Mouse (Mus musculus): ENCODE results near the gene Gm48552. TPM values are rescaled to one million over a fixed set of nuclear protein-coding genes. Genes with fewer than 3 reads are reported as not detected.

Gm48552 gene
- 0.91 TPM in 1 of 2 replicates, not detected in the other for total RNA-seq (2023)

GRCm38 (mm10) chr10:81388505-81389055 is at the start of gene Gm48552:
Gm48552 (plus strand) TSS chr10:81389005.

GRCm38 (mm10) chr10:81342686-81343505 is 45.9 kb upstream of the Gm48552 start, which contains the start of gene Gipc3:
Gipc3 (minus strand) TSS chr10:81343266.

DNA sequence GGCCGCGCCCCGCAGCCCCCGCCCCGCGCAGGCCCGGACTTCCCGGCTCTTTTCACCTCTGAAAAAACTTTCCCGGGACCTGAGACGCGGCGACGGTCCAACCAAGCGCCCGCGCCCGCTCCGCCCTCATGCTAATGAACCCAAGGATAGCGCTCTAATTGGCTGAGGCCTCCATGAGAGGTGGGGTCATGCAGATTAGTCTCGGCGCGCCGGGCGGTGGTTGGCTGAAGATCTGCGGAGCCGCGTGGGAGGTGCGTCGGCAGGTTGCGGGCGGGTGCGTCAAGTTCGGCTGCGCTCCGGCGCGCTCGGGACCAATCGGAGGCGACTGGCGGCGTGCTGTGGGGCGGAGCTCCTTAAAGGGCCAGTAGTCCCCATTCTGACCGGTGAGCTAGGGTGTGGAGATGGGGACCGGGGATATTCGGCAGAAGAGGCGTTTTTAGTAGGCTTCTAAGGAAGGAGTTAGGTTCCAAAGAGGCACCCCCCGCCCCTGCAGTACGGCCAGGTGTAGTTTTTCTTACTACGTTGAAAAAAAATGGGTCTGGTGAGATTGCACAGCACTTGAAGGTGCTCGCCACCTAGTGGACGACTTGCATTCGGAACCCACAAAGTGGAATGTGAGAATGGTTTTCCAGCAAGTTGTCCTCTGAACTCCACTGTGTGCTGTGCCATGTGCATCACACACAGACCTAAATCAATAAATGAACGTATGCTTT is 38.3 kb upstream of the Gm48552 start, which contains the start of gene Hmg20b:
Gene Hmg20b (minus strand): TSS at position 130 of the 713 bp plus-strand sequence.

GRCm38 (mm10) chr10:81356991-81357844 is 31.6 kb upstream of the Gm48552 start, which contains the start of gene Mfsd12:
Mfsd12 (plus strand) TSS chr10:81357491.

GRCm38 (mm10) chr10:81365672-81366476 is 22.9 kb upstream of the Gm48552 start, which contains the start of gene 4930404N11Rik:
4930404N11Rik (minus strand) TSS chr10:81365816.

DNA sequence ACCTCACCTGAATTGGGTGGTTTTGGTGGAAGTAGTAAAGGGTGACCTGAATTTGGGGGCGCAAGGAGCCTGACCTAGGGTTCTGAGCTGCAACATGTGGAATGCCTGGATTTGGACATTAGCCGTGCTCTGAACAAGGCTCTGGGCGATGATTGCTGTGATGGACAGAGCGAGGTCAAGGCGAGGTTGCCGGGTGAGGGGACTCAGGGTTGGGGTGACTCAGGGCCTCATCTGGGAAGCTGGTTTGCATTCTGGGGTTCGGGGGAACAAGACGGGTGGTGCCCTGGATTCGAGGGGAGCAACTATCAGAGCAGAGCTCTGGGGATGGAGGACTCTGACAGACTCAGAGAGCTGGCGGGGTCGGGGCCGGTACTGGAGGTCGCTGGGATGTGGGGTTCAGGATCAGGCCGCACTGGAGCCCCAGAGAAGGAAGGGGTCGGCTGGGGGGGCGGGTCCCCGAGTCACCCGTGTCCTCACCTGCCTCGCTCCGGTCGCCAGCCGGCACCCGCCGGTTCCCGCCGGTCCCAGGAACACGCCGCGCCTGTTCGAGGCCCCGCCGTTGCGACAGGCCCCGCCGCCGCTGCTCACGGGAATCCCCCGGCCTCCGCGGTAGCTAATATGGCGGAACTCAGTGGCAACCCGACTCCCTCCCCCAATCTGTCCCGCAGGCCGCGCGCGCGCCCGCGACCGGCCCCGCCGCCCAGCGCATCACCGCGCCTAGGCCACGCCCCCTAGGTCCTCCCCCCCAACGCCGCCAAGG is 10.8 kb upstream of the Gm48552 start, which contains the start of gene Fzr1:
Gene Fzr1 (minus strand): TSS at position 724 of the 760 bp plus-strand sequence.

DNA sequence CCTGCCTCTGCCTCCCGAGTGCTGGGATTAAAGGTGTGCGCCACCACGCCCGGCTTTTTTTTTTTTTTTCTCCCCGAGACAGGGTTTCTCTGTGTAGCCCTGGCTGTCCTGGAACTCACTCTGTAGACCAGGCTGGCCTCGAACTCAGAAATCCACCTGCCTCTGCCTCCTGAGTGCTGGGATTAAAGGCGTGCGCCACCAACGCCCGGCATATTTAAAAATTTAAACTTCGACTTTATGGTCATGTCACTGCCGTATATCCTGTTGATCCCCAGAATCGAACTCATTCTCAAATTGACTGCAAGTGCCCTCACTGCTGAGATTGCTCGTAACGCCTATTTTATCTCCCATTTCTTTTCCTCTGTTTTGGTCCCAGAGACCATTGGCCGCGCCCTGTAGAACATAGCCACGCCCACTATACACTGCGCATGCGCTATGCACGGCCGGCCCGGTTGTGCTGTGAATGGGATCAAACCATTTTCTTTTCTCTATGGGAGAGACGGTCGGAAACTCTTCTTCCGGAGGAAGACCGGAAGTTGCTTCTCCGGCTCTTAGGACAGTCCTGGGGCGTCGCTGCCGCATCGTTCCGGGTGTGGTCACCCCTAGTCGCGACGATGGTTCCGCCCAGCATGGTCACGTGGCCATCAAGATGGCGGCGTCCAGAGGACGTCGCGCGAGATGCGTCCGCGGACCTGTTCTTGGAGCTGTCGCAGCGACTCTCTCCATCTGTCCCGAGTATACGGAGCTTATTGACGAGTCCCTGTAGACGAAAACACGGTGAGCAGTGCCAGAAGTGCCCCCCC is 4.8 kb upstream of the Gm48552 start, which contains the start of the genes Dohh and Gm48551:
Gene Dohh (plus strand): TSS at position 627 of the 803 bp plus-strand sequence.
Gene Gm48551 (plus strand): TSS at position 665 of the 803 bp plus-strand sequence.

DNA sequence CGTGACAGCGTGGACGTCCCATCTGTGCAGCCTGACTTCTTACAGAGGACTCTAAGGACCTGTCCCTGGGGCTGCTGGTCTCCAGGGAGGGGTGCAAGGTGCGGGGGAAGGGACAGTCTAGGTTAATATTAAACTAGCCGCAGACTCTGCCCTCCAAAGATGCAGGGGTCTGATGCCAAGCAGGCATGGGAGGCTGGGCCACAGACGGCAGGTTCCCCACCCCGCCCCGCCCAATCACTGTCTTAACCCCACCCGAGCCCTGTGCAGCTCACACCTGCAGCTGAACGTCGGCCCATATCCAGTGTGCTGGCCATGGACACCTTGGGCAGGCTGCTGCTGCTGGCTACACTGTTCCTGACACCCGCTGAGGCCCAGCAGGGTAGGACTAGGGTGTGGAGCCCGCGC is 4.0 kb downstream of the Gm48552 start, which contains the start of gene Smim24:
Gene Smim24 (plus strand): TSS at position 271 of the 405 bp plus-strand sequence.

Other genes with a start within 250 kb of the Gm48552 start
- 27.7 and 33.9 TPM in 2 replicates for gene Pias4, start 221.1 kb upstream of the Gm48552 start, total RNA-seq (2023)
- gene Eef2, start 212.4 kb upstream of the Gm48552 start, total RNA-seq (2023): 599 and 665 TPM in 2 replicates
- gene Dapk3, start 206.0 kb upstream of the Gm48552 start, total RNA-seq (2023): 22.3 and 31.6 TPM in 2 replicates
- not detected in 2 replicates for gene 4930442H23Rik, start 205.2 kb upstream of the Gm48552 start, total RNA-seq (2023)
- gene Nmrk2, start 187.0 kb upstream of the Gm48552 start, total RNA-seq (2023): not detected in 2 replicates
- not detected in 2 replicates for gene Atcay, start 158.2 kb upstream of the Gm48552 start, total RNA-seq (2023)
- gene Zfr2, start 155.8 kb upstream of the Gm48552 start, total RNA-seq (2023): 0.14 and 0.54 TPM in 2 replicates
- 5.3 and 8.3 TPM in 2 replicates for gene Matk, start 136.1 kb upstream of the Gm48552 start, total RNA-seq (2023)
- gene Mrpl54, start 122.1 kb upstream of the Gm48552 start, total RNA-seq (2023): 20.7 and 28.0 TPM in 2 replicates
- 21.8 and 26.0 TPM in 2 replicates for gene Apba3, start 122.0 kb upstream of the Gm48552 start, total RNA-seq (2023)
- gene Tjp3, start 97.4 kb upstream of the Gm48552 start, total RNA-seq (2023): 6.9 and 8.6 TPM in 2 replicates
- 89.4 and 124 TPM in 2 replicates for gene Pip5k1c, start 96.0 kb upstream of the Gm48552 start, total RNA-seq (2023)
- gene Cactin, start 67.9 kb upstream of the Gm48552 start, total RNA-seq (2023): 26.4 and 33.1 TPM in 2 replicates
- 0.47 TPM in 1 of 2 replicates, not detected in the other for gene Tbxa2r, start 60.3 kb upstream of the Gm48552 start, total RNA-seq (2023)
- gene Gipc3, start 45.7 kb upstream of the Gm48552 start, total RNA-seq (2023): not detected in 2 replicates
- 38.3 and 47.1 TPM in 2 replicates for gene Hmg20b, start 38.5 kb upstream of the Gm48552 start, total RNA-seq (2023)
- 26.6 and 28.7 TPM in 2 replicates for gene Mfsd12, start 31.5 kb upstream of the Gm48552 start, total RNA-seq (2023)
- gene 4930404N11Rik, start 23.2 kb upstream of the Gm48552 start, total RNA-seq (2023): 6.0 and 7.1 TPM in 2 replicates
- 50.3 and 54.1 TPM in 2 replicates for gene Fzr1, start 10.5 kb upstream of the Gm48552 start, total RNA-seq (2023)
- 22.1 and 26.0 TPM in 2 replicates for gene Dohh, start 4.6 kb upstream of the Gm48552 start, total RNA-seq (2023)
- 2.0 and 2.2 TPM in 2 replicates for gene Gm48551, start 4.5 kb upstream of the Gm48552 start, total RNA-seq (2023)
- 5.1 and 6.8 TPM in 2 replicates for gene Smim24, start 4.0 kb downstream of the Gm48552 start, total RNA-seq (2023)
- gene Nfic, start 66.6 kb downstream of the Gm48552 start, total RNA-seq (2023): 60.2 and 61.9 TPM in 2 replicates
- not detected in 2 replicates for gene Celf5, start 93.7 kb downstream of the Gm48552 start, total RNA-seq (2023)
- gene Ncln, start 107.4 kb downstream of the Gm48552 start, total RNA-seq (2023): 94.5 and 145 TPM in 2 replicates
- gene S1pr4, start 111.1 kb downstream of the Gm48552 start, total RNA-seq (2023): 74.1 and 98.5 TPM in 2 replicates
- gene Gna15, start 135.2 kb downstream of the Gm48552 start, total RNA-seq (2023): 27.7 and 31.6 TPM in 2 replicates
- gene Gna11, start 156.2 kb downstream of the Gm48552 start, total RNA-seq (2023): 6.3 and 7.7 TPM in 2 replicates
- 259 and 315 TPM in 2 replicates for gene Aes, start 170.5 kb downstream of the Gm48552 start, total RNA-seq (2023)
- 0.95 and 1.5 TPM in 2 replicates for gene Tle2, start 185.6 kb downstream of the Gm48552 start, total RNA-seq (2023)
- gene Tle6, start 212.1 kb downstream of the Gm48552 start, total RNA-seq (2023): 2.5 and 3.8 TPM in 2 replicates
- 0.69 and 0.82 TPM in 2 replicates for gene BC025920, start 217.3 kb downstream of the Gm48552 start, total RNA-seq (2023)
- 9.8 and 10.9 TPM in 2 replicates for gene Sirt6, start 238.8 kb downstream of the Gm48552 start, total RNA-seq (2023)
- 0.25 and 0.52 TPM in 2 replicates for gene Ankrd24, start 239.5 kb downstream of the Gm48552 start, total RNA-seq (2023)